Mouse (Mus musculus): ENCODE measurements around the gene Dcps.

- TF ChIP-seq CTCF (IDR thresholded peaks at IDR 0.05; ENCODE audit: borderline replicate concordance, extremely low read depth, insufficient read depth, insufficient read length) (no peak), POLR2A (IDR thresholded peaks at IDR 0.05; ENCODE audit: borderline replicate concordance, extremely low read depth, insufficient read depth, insufficient read length, poor library complexity, severe bottlenecking) (no peak)
Observed at GRCm38 (mm10) chr9:35124678-35124955, 51.2 kb downstream of the Dcps start.
